13 mouse cellular contexts compared by ENCODE assay signal in genomic region chr5:105733226-105733625, GRCm38 (mm10). TPM values are rescaled to one million over a fixed set of nuclear protein-coding genes. Genes with fewer than 3 reads are reported as not detected.
DNase-seq lines count a peak whose midpoint lies in the region; ATAC-seq and TF ChIP-seq lines count a peak whose summit lies in the region.
"Had no signal": no experiment of that assay in that cellular context is flagged by ENCODE, and none has a peak within 500 bp of the region (broad histone marks: within the 10 kb centered on the region; RNA-seq: fewer than 3 reads in every experiment).

No protein-coding gene starts in this region.

- TF ChIP-seq CTCF in MEL (IDR thresholded peaks at IDR 0.05 in 2 of 3, conservative IDR thresholded peaks at IDR 0.05 in 1 of 3; ENCODE audit: control insufficient read depth in 1 of 3, insufficient read depth in 1 of 3, low read depth in 2 of 3, low read length in 3 of 3, poor library complexity in 1 of 3, severe bottlenecking in 1 of 3), result no peak
- TF ChIP-seq CTCF in cerebellum, adult 2 months (IDR thresholded peaks at IDR 0.05; ENCODE audit: borderline replicate concordance, insufficient read depth, low read depth, low read length), result no peak

- no peak overlapping the region for H3K9ac ChIP-seq in intestine, embryonic 15.5 days
- H3K9ac ChIP-seq in intestine, embryonic 16.5 days (ENCODE audit: low read depth, low read length), result no peak overlapping the region
- H3K9ac ChIP-seq in MEL (ENCODE audit: control insufficient read depth, low read depth, low read length, poor library complexity, severe bottlenecking), result peak overlapping the region; percentile 86
- no peak overlapping the region for H3K9ac ChIP-seq in embryonic facial prominence, embryonic 14.5 days (ENCODE audit: low read depth, low read length)
- H3K9ac ChIP-seq in liver, embryonic 15.5 days, result no peak overlapping the region
- H3K9ac ChIP-seq: hindbrain, embryonic 15.5 days; stomach, embryonic 15.5 days had no signal

- H3K27ac ChIP-seq in intestine, embryonic 15.5 days, result no peak overlapping the region
- no peak overlapping the region for H3K27ac ChIP-seq in intestine, embryonic 16.5 days (ENCODE audit: low read length)
- H3K27ac ChIP-seq in MEL (ENCODE audit: control insufficient read depth, low read depth, low read length), result no peak overlapping the region
- H3K27ac ChIP-seq in embryonic facial prominence, embryonic 14.5 days (replicated peaks; ENCODE audit: low read depth, low read length), result no peak overlapping the region
- H3K27ac ChIP-seq in liver, embryonic 15.5 days (replicated peaks), result no peak overlapping the region
- H3K27ac ChIP-seq in cerebellum, adult 2 months (ENCODE audit: insufficient read depth, low read length), result no peak overlapping the region
- H3K27ac ChIP-seq: hindbrain, embryonic 15.5 days; stomach, embryonic 15.5 days had no signal

- no peak for TF ChIP-seq POLR2A in MEL (IDR thresholded peaks at IDR 0.05; ENCODE audit: control insufficient read depth in 1 of 2, insufficient read depth in 1 of 2, low read depth in 1 of 2, low read length in 2 of 2, poor library complexity in 1 of 2)
- no peak for TF ChIP-seq POLR2A in cerebellum, adult 2 months (IDR thresholded peaks at IDR 0.05; ENCODE audit: borderline replicate concordance, insufficient read depth, low read length)

- H3K9me3 ChIP-seq in intestine, embryonic 15.5 days, result no peaks in the 10 kb centered on the region
- no peaks in the 10 kb centered on the region for H3K9me3 ChIP-seq in intestine, embryonic 16.5 days (ENCODE audit: control insufficient read depth, low read length)
- no peaks in the 10 kb centered on the region for H3K9me3 ChIP-seq in MEL (replicated peaks; ENCODE audit: insufficient read depth, low read length)
- H3K9me3 ChIP-seq in embryonic facial prominence, embryonic 14.5 days (ENCODE audit: control insufficient read depth, low read length), result no peaks in the 10 kb centered on the region
- no peaks in the 10 kb centered on the region for H3K9me3 ChIP-seq in liver, embryonic 15.5 days (replicated peaks)
- H3K9me3 ChIP-seq: hindbrain, embryonic 15.5 days; stomach, embryonic 15.5 days had no signal

- no peak for ATAC-seq in intestine, embryonic 15.5 days
- ATAC-seq in intestine, embryonic 16.5 days, result no peak
- no peak for ATAC-seq in embryonic facial prominence, embryonic 14.5 days (ENCODE audit: low read depth)
- ATAC-seq in liver, embryonic 15.5 days (ENCODE audit: insufficient read depth), result no peak

- TF ChIP-seq EP300 in MEL (IDR thresholded peaks at IDR 0.05; ENCODE audit: low read depth in 1 of 2, low read length in 2 of 2), result no peak

- no peak overlapping the region for H3K4me3 ChIP-seq in intestine, embryonic 15.5 days (replicated peaks)
- H3K4me3 ChIP-seq in intestine, embryonic 16.5 days (ENCODE audit: low read length), result no peak overlapping the region
- H3K4me3 ChIP-seq in MEL (ENCODE audit: control insufficient read depth in 1 of 2, insufficient read depth in 1 of 2, low read depth in 2 of 2, low read length in 2 of 2), result peak overlapping the region; percentile 69 to 70
- H3K4me3 ChIP-seq in embryonic facial prominence, embryonic 14.5 days (ENCODE audit: low read depth, low read length), result no peak overlapping the region
- 0 out of 2 replicates have a peak overlapping the region, but pooled peaks have one; percentile 78 for H3K4me3 ChIP-seq in liver, embryonic 15.5 days (replicated peaks)
- H3K4me3 ChIP-seq in cerebellum, adult 2 months (replicated peaks; ENCODE audit: insufficient read depth, low read depth, low read length), result no peak overlapping the region
- H3K4me3 ChIP-seq: hindbrain, embryonic 15.5 days had no signal

- peak; percentile 41 for DNase-seq in MEL (ENCODE audit: low read depth, low spot score)
- DNase-seq in embryonic facial prominence, embryonic 14.5 days (ENCODE audit: low spot score), result no peak
- no peak for DNase-seq in urinary bladder, postnatal 14 days (ENCODE audit: low spot score)
- DNase-seq in ovary, postnatal 10 days (ENCODE audit: low spot score), result no peak
- DNase-seq in cerebellum, adult 2 months, result no peak
- DNase-seq: adrenal gland, postnatal 10 days; cerebellum, postnatal 10 days; thymus, postnatal 14 days had no signal

- WGBS in intestine, embryonic 15.5 days, result 73% methylated on average over 6 of the region's 6 CpGs
- 66% methylated on average over 6 of the region's 6 CpGs for WGBS in intestine, embryonic 16.5 days
- WGBS in embryonic facial prominence, embryonic 14.5 days, result 67% methylated on average over 6 of the region's 6 CpGs
- WGBS in liver, embryonic 15.5 days (ENCODE audit: insufficient replicate concordance), result 63% methylated on average over 6 of the region's 6 CpGs
- WGBS in cerebellum, adult 2 months, result 77% methylated on average over 6 of the region's 6 CpGs

- no peaks in the 10 kb centered on the region for H3K27me3 ChIP-seq in intestine, embryonic 15.5 days (replicated peaks)
- no peaks in the 10 kb centered on the region for H3K27me3 ChIP-seq in intestine, embryonic 16.5 days (replicated peaks; ENCODE audit: control insufficient read depth, insufficient read depth, low read length)
- no peaks in the 10 kb centered on the region for H3K27me3 ChIP-seq in MEL (ENCODE audit: control insufficient read depth in 1 of 2, insufficient read depth in 2 of 2, low read length in 2 of 2)
- no peaks in the 10 kb centered on the region for H3K27me3 ChIP-seq in embryonic facial prominence, embryonic 14.5 days (replicated peaks; ENCODE audit: control insufficient read depth, insufficient read depth, low read length)
- H3K27me3 ChIP-seq in liver, embryonic 15.5 days, result no peaks in the 10 kb centered on the region
- H3K27me3 ChIP-seq in cerebellum, adult 2 months (ENCODE audit: control insufficient read depth, insufficient read depth, low read length), result no peaks in the 10 kb centered on the region
- H3K27me3 ChIP-seq: hindbrain, embryonic 15.5 days; stomach, embryonic 15.5 days had no signal

- TF ChIP-seq RAD21 in MEL (IDR thresholded peaks at IDR 0.05; ENCODE audit: low read depth, low read length), result no peak

- H3K4me2 ChIP-seq in intestine, embryonic 15.5 days (replicated peaks), result 0 out of 2 replicates have a peak overlapping the region, but pooled peaks have one; percentile 97
- H3K4me2 ChIP-seq in intestine, embryonic 16.5 days (ENCODE audit: low read depth, low read length), result no peak overlapping the region
- H3K4me2 ChIP-seq in embryonic facial prominence, embryonic 14.5 days (ENCODE audit: low read depth, low read length), result 0 out of 2 replicates have a peak overlapping the region, but pooled peaks have one; percentile 97
- peak overlapping the region; percentile 98 for H3K4me2 ChIP-seq in liver, embryonic 15.5 days

- H3K36me3 ChIP-seq in intestine, embryonic 15.5 days, result no peaks in the 10 kb centered on the region
- H3K36me3 ChIP-seq in intestine, embryonic 16.5 days (ENCODE audit: control insufficient read depth, insufficient read depth, low read length), result peaks cover 3% of the 10 kb centered on the region; the same call in 1 of the 2 replicates
- peaks cover 0 to 48% of the 10 kb centered on the region in 2 experiments; a peak in 2 of 4 replicates for H3K36me3 ChIP-seq in MEL (ENCODE audit: control insufficient read depth in 1 of 2, insufficient read depth in 2 of 2, low read length in 2 of 2)
- no peaks in the 10 kb centered on the region for H3K36me3 ChIP-seq in embryonic facial prominence, embryonic 14.5 days (ENCODE audit: control insufficient read depth, insufficient read depth, low read length)
- no peaks in the 10 kb centered on the region for H3K36me3 ChIP-seq in liver, embryonic 15.5 days (replicated peaks)
- H3K36me3 ChIP-seq: stomach, embryonic 15.5 days had no signal

- H3K79me2 ChIP-seq in MEL (ENCODE audit: control insufficient read depth, insufficient read depth, low read length, poor library complexity), result peaks cover 51% of the 10 kb centered on the region

- peaks cover 8% of the 10 kb centered on the region for H3K4me1 ChIP-seq in intestine, embryonic 15.5 days (replicated peaks)
- H3K4me1 ChIP-seq in intestine, embryonic 16.5 days (ENCODE audit: control insufficient read depth, insufficient read depth, low read length), result peaks cover 10% of the 10 kb centered on the region
- peaks cover 21 to 39% of the 10 kb centered on the region in 2 experiments for H3K4me1 ChIP-seq in MEL (ENCODE audit: control insufficient read depth in 1 of 2, insufficient read depth in 2 of 2, low read length in 2 of 2)
- H3K4me1 ChIP-seq in embryonic facial prominence, embryonic 14.5 days (ENCODE audit: control insufficient read depth, insufficient read depth, low read length), result peaks cover 16% of the 10 kb centered on the region
- H3K4me1 ChIP-seq in liver, embryonic 15.5 days (replicated peaks), result peaks cover 65% of the 10 kb centered on the region
- H3K4me1 ChIP-seq in cerebellum, adult 2 months (ENCODE audit: control insufficient read depth, insufficient read depth, low read length), result peaks cover 6% of the 10 kb centered on the region; the same call in 1 of the 2 replicates

TF ChIP-seq in MEL, 35 proteins besides CTCF, POLR2A, EP300 and RAD21:
- no peak for TF ChIP-seq ZNF384 (IDR thresholded peaks at IDR 0.05; ENCODE audit: low read depth, low read length)
- TF ChIP-seq SMC3 (IDR thresholded peaks at IDR 0.05; ENCODE audit: low read depth, low read length), result no peak
- no peak for TF ChIP-seq NELFE (IDR thresholded peaks at IDR 0.05; ENCODE audit: low read depth, low read length)
- no peak for TF ChIP-seq ZMIZ1 (IDR thresholded peaks at IDR 0.05; ENCODE audit: low read depth, low read length)

RNA-seq across cellular contexts. Expression of gene Lrrc8d, which starts 33.5 kb away (rescaled TPM):
- polyA plus RNA-seq in intestine, embryonic 15.5 days (2015; fragmentation: Nextera tagmentation; extraction: Ambion mirVana), result 14.8 and 16.2 TPM in 2 replicates
- polyA plus RNA-seq in intestine, embryonic 16.5 days (2015; fragmentation: Nextera tagmentation; extraction: Ambion mirVana), result 8.9 and 10.9 TPM in 2 replicates
- total RNA-seq in MEL (2012; rRNA removed), result 11.4 and 13.3 TPM in 2 replicates
- 100 to 1,000 TPM in 1 of 2 experiments, 10 to 100 TPM in 1; 21.9 to 258 TPM for polyA plus RNA-seq in MEL (2012; ENCODE audit: insufficient read depth in 1 of 2, insufficient read length in 2 of 2, low read depth in 1 of 2, low replicate concordance in 2 of 2, missing spikeins in 1 of 2)
- polyA plus RNA-seq in embryonic facial prominence, embryonic 14.5 days (2014; fragmentation: Nextera tagmentation; extraction: Ambion mirVana), result 14.9 and 16.7 TPM in 2 replicates
- 8.1 and 8.4 TPM in 2 replicates for polyA plus RNA-seq in liver, embryonic 15.5 days (2015; fragmentation: Nextera tagmentation; extraction: Ambion mirVana)
- polyA plus RNA-seq in cerebellum, adult 2 months (2012; rRNA removed), result 14.8 and 16.3 TPM in 2 replicates

Comparison
In these comparisons a context has a peak if more than half of its experiments do, and no peak if none do; other contexts are left out.
1. H3K4me3 ChIP-seq: peak in MEL (2 of 2) and liver, embryonic 15.5 days (single experiment); none in intestine, embryonic 15.5 days (single experiment), intestine, embryonic 16.5 days (single experiment), embryonic facial prominence, embryonic 14.5 days (single experiment) and cerebellum, adult 2 months (single experiment).